Mouse (Mus musculus): ENCODE measurements around the gene Invs.

Gene Invs

DNA sequence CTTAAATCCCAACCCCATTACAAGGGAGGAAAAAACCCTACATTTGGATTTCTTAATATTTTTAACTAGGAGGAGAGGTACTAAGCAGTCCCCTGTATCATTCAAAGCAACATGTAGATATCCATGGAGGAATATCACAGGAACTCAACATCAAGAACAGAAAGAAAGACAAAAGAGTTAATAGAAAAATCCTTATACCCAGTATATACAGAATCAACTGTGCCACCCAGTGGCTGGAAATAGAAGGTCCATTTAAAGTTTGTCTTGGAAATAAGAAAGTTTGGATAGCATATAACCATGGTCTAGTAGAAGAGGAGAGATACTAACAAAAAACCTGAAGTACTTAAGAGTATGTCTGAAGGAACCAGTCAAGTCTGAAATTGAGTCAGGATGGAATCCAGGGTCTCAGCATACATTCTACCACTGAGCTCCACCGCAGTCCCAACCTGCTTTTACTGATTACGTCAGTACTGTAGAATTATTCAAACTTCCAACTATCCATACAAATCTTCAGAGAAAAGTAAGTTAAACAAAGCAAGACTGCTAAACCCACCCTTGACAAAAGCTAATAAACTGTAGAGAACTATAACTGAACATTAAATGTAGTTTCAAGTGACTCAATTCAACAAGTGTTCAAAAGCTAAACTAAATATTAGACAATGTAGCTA is 174.7 kb downstream of the Invs start:
- no peak for DNase-seq (ENCODE audit: low spot score in 2 of 2)

DNA sequence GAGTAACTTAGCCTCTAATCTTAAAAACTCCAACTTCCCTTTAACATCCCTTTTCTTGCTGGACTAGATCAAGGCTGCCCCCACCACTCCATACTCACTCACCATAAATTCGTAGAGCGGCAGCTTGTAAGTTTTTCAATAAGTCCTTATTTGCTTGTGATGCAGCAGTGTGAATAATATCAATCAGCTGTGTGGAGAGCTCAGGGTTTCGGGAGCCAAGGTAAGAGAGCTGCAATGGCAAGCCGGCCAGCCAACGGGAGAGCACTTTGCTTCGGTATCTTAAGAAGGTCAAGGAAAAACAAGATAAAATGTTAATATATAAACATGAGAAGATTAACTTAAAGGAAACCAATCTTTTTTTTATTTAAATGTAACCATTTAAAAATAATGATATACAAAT is 178.9 kb downstream of the Invs start:
- no peak for DNase-seq (ENCODE audit: low spot score in 2 of 2)

DNA sequence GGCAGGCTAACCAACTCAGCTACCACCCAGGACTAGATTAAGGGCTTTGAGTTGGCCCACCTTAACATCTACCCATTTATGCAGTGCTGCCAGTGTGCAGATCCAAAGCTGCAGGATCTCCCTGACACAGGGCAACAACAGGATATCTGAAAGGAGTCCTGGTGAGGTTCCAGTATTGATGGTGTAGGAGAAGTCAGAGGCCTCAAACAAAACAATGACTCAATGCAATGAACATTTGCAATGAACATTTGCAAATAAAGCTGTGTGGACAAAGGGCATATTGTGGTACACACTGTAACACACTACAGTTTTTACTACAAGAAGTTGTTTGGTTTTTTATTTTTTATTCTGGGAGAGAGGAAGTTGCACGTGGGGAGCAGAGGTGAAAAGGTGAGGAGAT is 181.5 kb downstream of the Invs start:
- no peak for DNase-seq (ENCODE audit: low spot score in 2 of 2)

DNA sequence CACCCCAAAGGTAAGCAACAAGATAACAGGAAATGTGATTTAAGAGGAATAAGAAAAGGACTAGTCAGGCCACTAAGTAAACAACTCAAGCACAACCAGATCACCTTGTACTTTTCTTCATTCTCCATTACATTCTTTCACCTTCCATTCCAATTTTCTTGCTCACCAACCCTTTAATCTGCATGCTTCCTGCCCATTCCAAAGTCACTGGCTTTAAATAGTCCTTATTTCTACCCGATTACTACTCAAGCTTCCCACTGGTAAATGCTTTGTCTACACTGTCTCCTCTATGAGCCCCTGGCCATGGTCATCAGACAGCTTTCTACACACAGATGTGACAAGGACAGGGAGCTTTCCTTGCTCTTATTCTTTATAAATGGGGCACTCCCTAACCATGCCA is 191.4 kb downstream of the Invs start:
- no peak for DNase-seq (ENCODE audit: low spot score in 2 of 2)

DNA sequence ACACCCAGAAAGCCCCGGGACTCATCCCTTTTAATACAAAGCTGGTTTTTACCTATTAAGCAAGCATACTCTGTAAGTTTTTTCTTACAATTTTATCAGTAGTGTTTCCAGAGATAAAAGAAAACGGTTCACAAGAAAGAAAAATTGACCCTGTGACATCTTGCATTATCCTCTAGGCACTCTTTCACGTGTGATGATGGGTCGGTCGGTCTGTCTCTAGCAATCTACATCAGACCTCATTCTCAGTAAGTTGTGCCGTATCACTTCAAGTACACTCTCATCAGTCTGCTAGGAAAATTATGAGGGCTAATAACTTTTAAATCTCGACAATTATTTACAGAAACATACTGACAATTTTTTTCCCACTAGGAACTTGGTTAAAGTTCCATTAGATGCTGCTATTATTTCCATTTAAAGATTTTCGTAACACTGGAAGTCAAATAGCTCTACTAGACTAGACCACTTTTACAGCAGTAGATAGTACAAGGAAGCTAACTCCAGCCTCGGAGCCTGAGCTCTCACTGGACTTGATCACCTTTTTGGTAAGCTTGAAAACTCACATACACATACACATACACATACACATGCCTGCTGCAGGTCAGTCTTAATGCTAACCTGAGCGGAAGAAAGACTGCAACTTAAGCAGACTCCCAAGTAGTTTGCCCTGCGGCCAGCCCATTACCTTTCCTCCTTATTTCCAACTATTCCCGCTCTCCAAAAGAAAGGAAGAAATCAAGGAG is 192.7 kb downstream of the Invs start:
- DNase-seq (ENCODE audit: low spot score in 2 of 2): peak in 1 of 2 experiments; percentile 4

DNA sequence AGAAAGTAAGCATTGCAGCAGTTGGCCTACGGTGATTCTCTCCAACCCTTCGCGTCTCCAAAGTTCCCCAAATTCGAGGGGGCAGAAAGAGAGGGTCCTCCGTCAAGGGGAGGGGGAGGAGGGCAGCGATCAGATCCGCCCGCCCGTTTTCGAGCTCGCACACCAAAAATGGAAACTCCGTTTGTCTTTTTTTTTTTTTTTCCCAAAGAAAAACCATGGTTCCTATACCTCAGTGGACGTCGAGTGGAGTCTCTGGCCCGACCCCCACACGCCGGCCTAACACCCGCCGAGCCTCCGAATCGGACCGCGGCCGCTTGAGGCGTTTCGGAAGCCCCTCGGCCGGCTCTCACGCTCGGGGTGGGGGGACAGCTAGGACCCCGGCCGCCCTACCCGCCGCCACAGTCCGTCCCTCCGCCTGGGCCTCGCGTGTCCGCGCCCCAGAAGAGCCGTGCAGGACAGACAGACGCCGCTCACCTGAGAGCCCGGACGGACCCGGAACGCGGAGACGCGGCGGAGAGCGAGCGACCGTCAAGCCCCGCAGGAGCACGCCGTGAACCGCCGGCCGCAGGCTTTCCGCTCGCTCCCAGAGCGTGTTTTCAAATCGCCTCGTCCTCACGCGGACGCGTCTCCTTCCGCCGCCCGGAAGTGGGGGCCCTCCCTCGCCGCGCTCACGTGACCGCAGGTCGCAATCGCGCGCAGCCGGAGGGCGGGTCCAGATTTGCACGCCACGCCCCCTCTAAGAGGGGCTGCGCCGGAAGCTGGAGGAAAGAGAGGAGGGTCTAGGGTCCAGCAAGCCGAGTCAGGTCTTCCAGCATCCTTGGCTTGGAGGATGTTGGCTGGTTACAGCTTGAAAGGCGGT is 193.5 kb downstream of the Invs start, which contains the start of gene Tex10:
Gene Tex10 (minus strand): TSS at position 668 of the 859 bp plus-strand sequence.
- DNase-seq (ENCODE audit: low spot score in 2 of 2): peak; percentile 68 to 81

DNA sequence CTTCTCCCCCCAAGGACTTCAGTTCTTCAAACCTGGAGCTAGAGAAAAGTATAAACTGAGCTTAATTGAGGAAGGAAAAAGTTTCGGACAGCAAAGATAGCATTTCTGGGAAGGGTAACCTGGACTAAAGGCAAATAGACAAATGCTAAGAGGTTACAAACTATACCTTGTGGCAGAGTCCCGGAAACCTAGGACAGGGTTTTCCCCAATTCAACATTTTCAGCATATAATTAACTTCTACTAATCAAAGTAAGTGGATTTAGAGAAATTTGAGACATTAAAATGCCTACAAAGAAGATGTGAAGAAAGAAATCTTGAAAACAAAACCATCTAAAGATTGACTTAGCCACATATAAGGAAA is 194.1 kb downstream of the Invs start:
- no peak for DNase-seq (ENCODE audit: low spot score in 2 of 2)

DNA sequence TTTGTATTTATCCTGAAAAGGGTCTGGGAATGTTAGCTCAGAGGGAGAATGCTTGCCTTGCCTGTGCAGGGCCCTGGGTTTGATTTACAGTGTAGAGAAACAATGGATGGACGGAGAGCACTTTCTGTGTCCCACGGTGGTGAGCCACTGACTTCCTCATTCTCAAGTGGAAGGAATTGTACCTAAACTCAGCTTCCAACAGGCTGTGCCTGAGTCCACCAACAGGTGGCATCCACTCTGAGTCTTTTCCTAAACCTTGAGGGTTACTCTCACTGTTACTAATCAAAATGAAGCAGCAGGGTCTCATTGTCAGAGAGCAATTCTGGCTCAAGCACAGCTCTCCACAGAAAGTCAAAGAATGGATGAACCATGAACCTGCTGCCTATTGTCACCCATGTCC is 201.7 kb downstream of the Invs start:
- DNase-seq (ENCODE audit: low spot score in 2 of 2): no peak
